Mouse (Mus musculus): Measurements from ENCODE around the gene Plk3.

DNA sequence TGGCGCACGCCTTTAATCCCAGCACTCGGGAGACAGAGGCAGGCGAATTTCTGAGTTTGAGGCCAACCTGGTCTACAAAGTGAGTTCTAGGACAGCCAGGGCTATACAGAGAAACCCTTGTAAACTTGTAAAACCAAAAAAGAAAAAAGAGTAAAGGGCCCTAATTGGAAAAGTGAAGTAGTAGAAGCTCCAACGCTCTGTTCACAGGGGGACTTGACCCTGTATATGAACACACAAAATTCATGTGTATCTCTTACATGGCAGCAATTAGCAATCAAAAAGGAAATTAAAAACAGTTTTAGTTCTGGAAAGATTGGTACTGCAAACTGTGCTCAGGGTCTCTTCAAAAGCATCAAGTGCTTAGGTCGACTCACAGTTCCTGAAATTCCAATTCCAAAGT is 22.6 kb upstream of the Plk3 start:
- TF ChIP-seq POLR2A (IDR thresholded peaks at IDR 0.05; ENCODE audit: borderline replicate concordance, extremely low read depth, low read depth, low read length): no peak
- no peak for TF ChIP-seq CTCF (IDR thresholded peaks at IDR 0.05; ENCODE audit: insufficient read depth, low read length)
